Mouse (Mus musculus): ENCODE data around the gene Atp6v0a1. TPM values are rescaled to one million over a fixed set of nuclear protein-coding genes. Genes with fewer than 3 reads are reported as not detected.
A peak's percentile ranks its signal among the peaks of the same experiment; 100 is the strongest.

The Atp6v0a1 gene
- polyA plus RNA-seq, 1 experiment from 2014 or later = 54.9 TPM

GRCm38 (mm10) chr11:101084246-101084645, 75.0 kb downstream of the Atp6v0a1 start:
- Histone ChIP-seq H3K4me3 (replicated peaks) (no peak overlapping the region), H3K4me1 (peaks cover 57% of the 10 kb centered on the region), H3K9ac (no peak overlapping the region), H3K36me3 (replicated peaks) (peaks cover 15% of the 10 kb centered on the region), H3K27ac (no peak overlapping the region), H3K9me3 (no peaks in the 10 kb centered on the region), H3K4me2 (no peak overlapping the region), H3K27me3 (peaks cover 22% of the 10 kb centered on the region)
- 86% methylated on average over 14 of the region's 14 CpGs for WGBS
- no peak for ATAC-seq (ENCODE audit: low FRiP score)

GRCm38 (mm10) chr11:101084811-101085210, 75.6 kb downstream of the Atp6v0a1 start:
- Histone ChIP-seq H3K27ac (no peak overlapping the region), H3K9me3 (no peaks in the 10 kb centered on the region), H3K9ac (no peak overlapping the region), H3K4me3 (replicated peaks) (no peak overlapping the region), H3K4me1 (peaks cover 56% of the 10 kb centered on the region), H3K36me3 (replicated peaks) (peaks cover 20% of the 10 kb centered on the region), H3K27me3 (peaks cover 17% of the 10 kb centered on the region), H3K4me2 (no peak overlapping the region)
- no peak for ATAC-seq (ENCODE audit: low FRiP score)
- WGBS = 93% methylated on average over 12 of the region's 12 CpGs

- peak overlapping the region; percentile 42; the same call in 1 of the 2 replicates for H3K9ac ChIP-seq
- H3K36me3 ChIP-seq (replicated peaks) = peaks cover 30% of the 10 kb centered on the region
- no peak overlapping the region; the same call in 1 of the 2 replicates for H3K27ac ChIP-seq
- no peak overlapping the region for H3K4me2 ChIP-seq
- H3K4me3 ChIP-seq (replicated peaks) = no peak overlapping the region
- H3K4me1 ChIP-seq = peaks cover 54% of the 10 kb centered on the region
- WGBS = 92% methylated on average over 18 of the region's 18 CpGs
- H3K27me3 ChIP-seq = peaks cover 7% of the 10 kb centered on the region
- no peaks in the 10 kb centered on the region for H3K9me3 ChIP-seq
- ATAC-seq (ENCODE audit: low FRiP score) = no peak
Observed at GRCm38 (mm10) chr11:101085617-101086322, 76.5 kb downstream of the Atp6v0a1 start.

GRCm38 (mm10) chr11:101086323-101086674, 77.0 kb downstream of the Atp6v0a1 start:
- Histone ChIP-seq H3K9ac (peak overlapping the region; percentile 42; the same call in 1 of the 2 replicates), H3K4me3 (replicated peaks) (peak overlapping the region; percentile 84; the same call in 1 of the 2 replicates), H3K27ac (peak overlapping the region; percentile 91), H3K4me2 (peak overlapping the region; percentile 98), H3K9me3 (no peaks in the 10 kb centered on the region), H3K27me3 (peaks cover 2% of the 10 kb centered on the region), H3K36me3 (replicated peaks) (peaks cover 35% of the 10 kb centered on the region), H3K4me1 (peaks cover 52% of the 10 kb centered on the region)
- no peak for ATAC-seq (ENCODE audit: low FRiP score)
- WGBS = 85% methylated on average over 6 of the region's 6 CpGs

GRCm38 (mm10) chr11:101086756-101087681, 77.8 kb downstream of the Atp6v0a1 start, which contains the start of gene Mlx:
Mlx (plus strand) TSS chr11:101087277.
- peak; percentile 86 for ATAC-seq (ENCODE audit: low FRiP score)
- Histone ChIP-seq H3K4me1 (peaks cover 45% of the 10 kb centered on the region), H3K4me2 (peak within 1 kb of the TSS; percentile 98), H3K27me3 (no peaks in the 10 kb centered on the region), H3K27ac (peak within 1 kb of the TSS; percentile 91), H3K4me3 (replicated peaks) (peak within 1 kb of the TSS; percentile 84), H3K9me3 (no peaks in the 10 kb centered on the region), H3K9ac (peak within 1 kb of the TSS; percentile 89), H3K36me3 (replicated peaks) (peaks cover 43% of the 10 kb centered on the region)
- WGBS = 1% methylated on average over 52 of the region's 52 CpGs

GRCm38 (mm10) chr11:101087682-101088055, 78.4 kb downstream of the Atp6v0a1 start:
- Histone ChIP-seq H3K36me3 (replicated peaks) (peaks cover 49% of the 10 kb centered on the region), H3K9me3 (no peaks in the 10 kb centered on the region), H3K4me2 (peak overlapping the region; percentile 98), H3K27me3 (no peaks in the 10 kb centered on the region), H3K27ac (peak overlapping the region; percentile 91; the same call in 1 of the 2 replicates), H3K4me3 (replicated peaks) (peak overlapping the region; percentile 84), H3K4me1 (peaks cover 45% of the 10 kb centered on the region), H3K9ac (peak overlapping the region; percentile 89)
- no peak; the same call in 1 of the 2 replicates for ATAC-seq (ENCODE audit: low FRiP score)
- 13% methylated on average over 8 of the region's 8 CpGs for WGBS

GRCm38 (mm10) chr11:101089931-101090330, 80.7 kb downstream of the Atp6v0a1 start:
- Histone ChIP-seq H3K36me3 (replicated peaks) (peaks cover 61% of the 10 kb centered on the region), H3K9ac (no peak overlapping the region)

GRCm38 (mm10) chr11:101094930-101095313, 85.7 kb downstream of the Atp6v0a1 start:
- Histone ChIP-seq H3K36me3 (replicated peaks) (peaks cover 72% of the 10 kb centered on the region), H3K27me3 (no peaks in the 10 kb centered on the region), H3K27ac (peak overlapping the region; percentile 56; the same call in 1 of the 2 replicates), H3K9ac (peak overlapping the region; percentile 74), H3K9me3 (no peaks in the 10 kb centered on the region), H3K4me3 (replicated peaks) (peak overlapping the region; percentile 74), H3K4me1 (peaks cover 19% of the 10 kb centered on the region), H3K4me2 (peak overlapping the region; percentile 72)
- peak; percentile 50 for ATAC-seq (ENCODE audit: low FRiP score)
- 1% methylated on average over 18 of the region's 18 CpGs for WGBS

More at GRCm38 (mm10) chr11:101089931-101090330, 80.7 kb downstream of the Atp6v0a1 start:
- WGBS = 84% methylated on average over 1 of the region's 1 CpGs
- Histone ChIP-seq H3K4me2 (no peak overlapping the region), H3K27ac (no peak overlapping the region), H3K9me3 (no peaks in the 10 kb centered on the region), H3K4me3 (replicated peaks) (no peak overlapping the region), H3K27me3 (no peaks in the 10 kb centered on the region), H3K4me1 (peaks cover 46% of the 10 kb centered on the region)
- ATAC-seq (ENCODE audit: low FRiP score) = no peak

- WGBS = under 1% methylated on average over 43 of the region's 43 CpGs
- H3K9me3 ChIP-seq = no peaks in the 10 kb centered on the region
- H3K4me3 ChIP-seq (replicated peaks) = peak within 1 kb of the TSS; percentile 74
- H3K27ac ChIP-seq = peak within 1 kb of the TSS; percentile 86
- peaks cover 72% of the 10 kb centered on the region for H3K36me3 ChIP-seq (replicated peaks)
- peak within 1 kb of the TSS; percentile 72 for H3K4me2 ChIP-seq
- peak; percentile 97 for ATAC-seq (ENCODE audit: low FRiP score)
- peaks cover 19% of the 10 kb centered on the region for H3K4me1 ChIP-seq
- no peaks in the 10 kb centered on the region for H3K27me3 ChIP-seq
- peak within 1 kb of the TSS; percentile 74 for H3K9ac ChIP-seq
Observed at GRCm38 (mm10) chr11:101095314-101096024, 86.2 kb downstream of the Atp6v0a1 start, which contains the start of gene Psmc3ip. Psmc3ip (minus strand) TSS chr11:101095436.

GRCm38 (mm10) chr11:101098231-101098630, 89.0 kb downstream of the Atp6v0a1 start:
- H3K4me3 ChIP-seq (replicated peaks) = no peak overlapping the region
- no peaks in the 10 kb centered on the region for H3K27me3 ChIP-seq
- H3K9me3 ChIP-seq = no peaks in the 10 kb centered on the region
- H3K4me1 ChIP-seq = peaks cover 19% of the 10 kb centered on the region
- 91% methylated on average over 8 of the region's 8 CpGs for WGBS
- H3K36me3 ChIP-seq (replicated peaks) = peaks cover 70% of the 10 kb centered on the region
- no peak overlapping the region for H3K4me2 ChIP-seq
- H3K27ac ChIP-seq = no peak overlapping the region
- no peak overlapping the region for H3K9ac ChIP-seq
- no peak for ATAC-seq (ENCODE audit: low FRiP score)

GRCm38 (mm10) chr11:101103011-101103410, 93.8 kb downstream of the Atp6v0a1 start:
- no peak for ATAC-seq (ENCODE audit: low FRiP score)
- Histone ChIP-seq H3K4me1 (no peaks in the 10 kb centered on the region), H3K4me2 (no peak overlapping the region), H3K36me3 (replicated peaks) (peaks cover 62% of the 10 kb centered on the region), H3K9ac (no peak overlapping the region), H3K27me3 (no peaks in the 10 kb centered on the region), H3K27ac (no peak overlapping the region), H3K9me3 (no peaks in the 10 kb centered on the region), H3K4me3 (replicated peaks) (no peak overlapping the region)
- 94% methylated on average over 5 of the region's 5 CpGs for WGBS

Data from forebrain, embryonic 12.5 days (tissue).